Mouse (Mus musculus): ENCODE data around the gene Ankrd24. TPM values are rescaled to one million over a fixed set of nuclear protein-coding genes. Genes with fewer than 3 reads are reported as not detected.
A peak's percentile ranks its signal among the peaks of the same experiment; 100 is the strongest.

Gene Ankrd24
- polyA plus RNA-seq, 1 experiment from 2014 or later: 8.7 TPM

- Histone ChIP-seq H3K4me1 (ENCODE audit: control insufficient read depth, insufficient read depth, low read length) (peaks cover 37% of the 10 kb centered on the region), H3K4me3 (ENCODE audit: low read length) (no peak overlapping the region), H3K27ac (ENCODE audit: low read length) (no peak overlapping the region), H3K9ac (ENCODE audit: low read depth, low read length) (peak overlapping the region; percentile 58), H3K4me2 (ENCODE audit: low read depth, low read length) (no peak overlapping the region), H3K36me3 (ENCODE audit: control insufficient read depth, insufficient read depth, low read length) (no peaks in the 10 kb centered on the region), H3K27me3 (replicated peaks; ENCODE audit: control insufficient read depth, insufficient read depth, low read length) (peaks cover 5% of the 10 kb centered on the region; the same call in 1 of the 2 replicates), H3K9me3 (ENCODE audit: control insufficient read depth, low read length) (no peaks in the 10 kb centered on the region)
- ATAC-seq: no peak
- WGBS: 55% methylated on average over 5 of the region's 5 CpGs
Observed at GRCm38 (mm10) chr10:81595599-81595998, 32.7 kb upstream of the Ankrd24 start.

- Histone ChIP-seq H3K36me3 (ENCODE audit: control insufficient read depth, insufficient read depth, low read length) (no peaks in the 10 kb centered on the region), H3K4me1 (ENCODE audit: control insufficient read depth, insufficient read depth, low read length) (peaks cover 46% of the 10 kb centered on the region), H3K27ac (ENCODE audit: low read length) (peak overlapping the region; percentile 76), H3K4me2 (ENCODE audit: low read depth, low read length) (peak overlapping the region; percentile 48), H3K9ac (ENCODE audit: low read depth, low read length) (peak overlapping the region; percentile 58), H3K4me3 (ENCODE audit: low read length) (peak overlapping the region; percentile 34), H3K27me3 (replicated peaks; ENCODE audit: control insufficient read depth, insufficient read depth, low read length) (peaks cover 5% of the 10 kb centered on the region; the same call in 1 of the 2 replicates), H3K9me3 (ENCODE audit: control insufficient read depth, low read length) (no peaks in the 10 kb centered on the region)
- WGBS: 29% methylated on average over 10 of the region's 10 CpGs
- no peak for ATAC-seq
Observed at GRCm38 (mm10) chr10:81596611-81597010, 31.7 kb upstream of the Ankrd24 start.

DNA sequence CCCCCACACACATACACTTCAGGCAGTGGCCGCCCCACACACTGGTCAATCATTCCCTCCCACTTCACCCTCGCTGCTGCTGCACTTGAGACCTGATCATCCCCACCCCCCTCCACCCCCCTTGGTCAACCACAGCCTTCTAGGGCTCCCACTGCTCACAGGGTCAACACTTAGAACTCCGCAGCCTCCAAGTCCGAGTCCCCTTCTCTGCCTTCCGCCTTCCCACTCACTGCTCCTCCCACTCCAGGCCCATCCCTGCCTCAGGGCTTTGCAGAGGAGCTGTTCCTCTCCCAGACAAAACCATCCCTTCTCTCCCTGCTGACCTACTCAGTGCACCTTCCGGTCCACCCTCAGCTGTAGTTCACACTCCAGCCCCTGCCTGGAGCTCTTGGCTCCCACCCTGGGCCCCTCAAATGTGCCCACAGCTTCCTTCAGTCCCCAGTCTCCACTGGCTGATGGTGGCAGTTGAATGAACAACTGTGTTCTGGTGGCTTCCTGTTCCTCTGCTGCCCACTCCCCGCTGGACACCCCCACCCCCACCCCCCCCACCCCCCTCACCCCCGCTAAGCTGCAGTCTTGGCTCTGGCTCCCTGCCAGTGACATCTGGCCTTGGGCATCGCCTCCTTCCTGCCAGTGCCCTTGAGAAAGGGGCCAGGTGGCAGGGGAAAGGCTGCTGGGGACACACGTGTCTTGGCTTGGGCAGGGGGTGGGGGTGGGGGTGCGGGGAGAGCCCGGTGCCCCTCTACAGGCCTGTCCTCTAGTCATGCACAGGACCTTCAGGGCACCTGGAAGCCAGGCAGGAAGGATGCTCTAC lies 31.0 kb upstream of the Ankrd24 start:
- Histone ChIP-seq H3K4me2 (ENCODE audit: low read depth, low read length) (peak overlapping the region; percentile 48), H3K27me3 (replicated peaks; ENCODE audit: control insufficient read depth, insufficient read depth, low read length) (peaks cover 5% of the 10 kb centered on the region; the same call in 1 of the 2 replicates), H3K4me3 (ENCODE audit: low read length) (peak overlapping the region; percentile 34), H3K9ac (ENCODE audit: low read depth, low read length) (peak overlapping the region; percentile 58), H3K9me3 (ENCODE audit: control insufficient read depth, low read length) (no peaks in the 10 kb centered on the region), H3K27ac (ENCODE audit: low read length) (peak overlapping the region; percentile 76), H3K36me3 (ENCODE audit: control insufficient read depth, insufficient read depth, low read length) (no peaks in the 10 kb centered on the region), H3K4me1 (ENCODE audit: control insufficient read depth, insufficient read depth, low read length) (peaks cover 49% of the 10 kb centered on the region)
- 6% methylated on average over 11 of the region's 12 CpGs for WGBS
- peak; percentile 43 for ATAC-seq

DNA sequence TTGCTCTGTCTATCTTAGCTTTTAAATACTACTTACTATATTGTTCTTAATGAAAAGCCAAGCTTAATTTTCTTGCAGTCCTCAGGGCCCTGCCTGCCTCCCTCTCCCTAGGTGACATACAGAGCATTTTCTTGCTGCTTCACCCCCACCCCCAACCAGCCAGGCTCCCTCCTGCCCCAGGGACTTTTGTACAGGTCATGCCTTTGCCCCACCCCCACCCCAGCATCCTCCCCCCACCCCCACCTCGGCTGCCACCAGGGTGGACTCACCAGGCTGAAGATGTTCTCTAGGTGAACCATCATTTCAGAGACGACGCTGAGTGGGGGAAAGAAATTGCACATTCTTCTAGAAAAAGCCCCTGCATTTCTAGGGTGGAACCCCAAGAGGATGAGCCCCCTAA lies 30.0 kb upstream of the Ankrd24 start:
- Histone ChIP-seq H3K4me2 (ENCODE audit: low read depth, low read length) (no peak overlapping the region), H3K9ac (ENCODE audit: low read depth, low read length) (no peak overlapping the region), H3K27ac (ENCODE audit: low read length) (no peak overlapping the region), H3K4me3 (ENCODE audit: low read length) (no peak overlapping the region), H3K4me1 (ENCODE audit: control insufficient read depth, insufficient read depth, low read length) (peaks cover 54% of the 10 kb centered on the region), H3K36me3 (ENCODE audit: control insufficient read depth, insufficient read depth, low read length) (no peaks in the 10 kb centered on the region), H3K9me3 (ENCODE audit: control insufficient read depth, low read length) (no peaks in the 10 kb centered on the region), H3K27me3 (replicated peaks; ENCODE audit: control insufficient read depth, insufficient read depth, low read length) (peaks cover 5% of the 10 kb centered on the region; the same call in 1 of the 2 replicates)
- no peak for ATAC-seq
- 43% methylated on average over 3 of the region's 3 CpGs for WGBS

GRCm38 (mm10) chr10:81598871-81599270 lies 29.5 kb upstream of the Ankrd24 start:
- Histone ChIP-seq H3K9ac (ENCODE audit: low read depth, low read length) (no peak overlapping the region), H3K9me3 (ENCODE audit: control insufficient read depth, low read length) (no peaks in the 10 kb centered on the region), H3K36me3 (ENCODE audit: control insufficient read depth, insufficient read depth, low read length) (no peaks in the 10 kb centered on the region), H3K27ac (ENCODE audit: low read length) (peak overlapping the region; percentile 12; the same call in 1 of the 2 replicates), H3K4me1 (ENCODE audit: control insufficient read depth, insufficient read depth, low read length) (peaks cover 51% of the 10 kb centered on the region), H3K4me3 (ENCODE audit: low read length) (no peak overlapping the region), H3K27me3 (replicated peaks; ENCODE audit: control insufficient read depth, insufficient read depth, low read length) (0 out of 2 replicates have a peak, but pooled peaks cover 4% of the 10 kb centered on the region), H3K4me2 (ENCODE audit: low read depth, low read length) (no peak overlapping the region)
- 32% methylated on average over 6 of the region's 6 CpGs for WGBS
- ATAC-seq: no peak

DNA sequence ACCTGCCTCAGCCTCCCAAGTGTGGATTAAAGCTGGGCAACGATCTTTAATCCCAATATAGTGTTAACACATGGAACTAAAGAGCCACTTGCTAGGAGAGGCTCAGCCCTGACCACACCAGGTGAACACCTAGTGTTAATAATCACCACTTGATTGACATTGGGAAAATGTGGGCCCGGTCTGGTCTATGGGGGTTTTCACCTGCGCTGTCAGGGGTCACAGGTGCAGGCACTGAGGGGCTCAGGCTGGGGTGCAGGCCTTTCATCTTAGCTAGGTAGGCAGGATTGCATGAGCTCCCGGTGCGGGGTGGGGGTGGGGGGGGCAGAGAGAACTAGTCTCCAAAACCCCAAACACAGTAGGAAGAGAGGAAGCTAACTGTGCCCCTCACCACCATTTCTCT lies 28.7 kb upstream of the Ankrd24 start:
- Histone ChIP-seq H3K27me3 (replicated peaks; ENCODE audit: control insufficient read depth, insufficient read depth, low read length) (no peaks in the 10 kb centered on the region), H3K9me3 (ENCODE audit: control insufficient read depth, low read length) (no peaks in the 10 kb centered on the region), H3K4me1 (ENCODE audit: control insufficient read depth, insufficient read depth, low read length) (peaks cover 52% of the 10 kb centered on the region), H3K4me3 (ENCODE audit: low read length) (no peak overlapping the region), H3K9ac (ENCODE audit: low read depth, low read length) (no peak overlapping the region), H3K36me3 (ENCODE audit: control insufficient read depth, insufficient read depth, low read length) (no peaks in the 10 kb centered on the region), H3K27ac (ENCODE audit: low read length) (no peak overlapping the region), H3K4me2 (ENCODE audit: low read depth, low read length) (no peak overlapping the region)
- WGBS: 67% methylated on average over 5 of the region's 5 CpGs
- no peak for ATAC-seq

- ATAC-seq: no peak
- peaks cover 55% of the 10 kb centered on the region for H3K4me1 ChIP-seq (ENCODE audit: control insufficient read depth, insufficient read depth, low read length)
- no peaks in the 10 kb centered on the region for H3K36me3 ChIP-seq (ENCODE audit: control insufficient read depth, insufficient read depth, low read length)
- H3K27ac ChIP-seq (ENCODE audit: low read length): no peak overlapping the region
- H3K27me3 ChIP-seq (replicated peaks; ENCODE audit: control insufficient read depth, insufficient read depth, low read length): no peaks in the 10 kb centered on the region
- no peaks in the 10 kb centered on the region for H3K9me3 ChIP-seq (ENCODE audit: control insufficient read depth, low read length)
- 54% methylated on average over 10 of the region's 10 CpGs for WGBS
- H3K9ac ChIP-seq (ENCODE audit: low read depth, low read length): no peak overlapping the region
- no peak overlapping the region for H3K4me3 ChIP-seq (ENCODE audit: low read length)
- no peak overlapping the region for H3K4me2 ChIP-seq (ENCODE audit: low read depth, low read length)
Observed at GRCm38 (mm10) chr10:81600096-81600495, 28.2 kb upstream of the Ankrd24 start.

- peak within 1 kb of the TSS; percentile 62 for H3K4me2 ChIP-seq (ENCODE audit: low read depth, low read length)
- H3K9me3 ChIP-seq (ENCODE audit: control insufficient read depth, low read length): no peaks in the 10 kb centered on the region
- no peaks in the 10 kb centered on the region for H3K27me3 ChIP-seq (replicated peaks; ENCODE audit: control insufficient read depth, insufficient read depth, low read length)
- H3K4me1 ChIP-seq (ENCODE audit: control insufficient read depth, insufficient read depth, low read length): peaks cover 50% of the 10 kb centered on the region
- ATAC-seq: peak; percentile 80
- H3K27ac ChIP-seq (ENCODE audit: low read length): peak within 1 kb of the TSS; percentile 52
- H3K9ac ChIP-seq (ENCODE audit: low read depth, low read length): peak within 1 kb of the TSS; percentile 52
- no peaks in the 10 kb centered on the region for H3K36me3 ChIP-seq (ENCODE audit: control insufficient read depth, insufficient read depth, low read length)
- H3K4me3 ChIP-seq (ENCODE audit: low read length): peak within 1 kb of the TSS; percentile 31
- WGBS: under 1% methylated on average over 27 of the region's 28 CpGs
Observed at GRCm38 (mm10) chr10:81600738-81601203, 27.6 kb upstream of the Ankrd24 start, which contains the start of gene Tle6. Gene Tle6, minus strand, starts transcription at chr10:81601073.

GRCm38 (mm10) chr10:81601396-81601905 lies 26.9 kb upstream of the Ankrd24 start:
- Histone ChIP-seq H3K4me2 (ENCODE audit: low read depth, low read length) (peak overlapping the region; percentile 62), H3K9ac (ENCODE audit: low read depth, low read length) (peak overlapping the region; percentile 52), H3K27me3 (replicated peaks; ENCODE audit: control insufficient read depth, insufficient read depth, low read length) (no peaks in the 10 kb centered on the region), H3K4me1 (ENCODE audit: control insufficient read depth, insufficient read depth, low read length) (peaks cover 44% of the 10 kb centered on the region), H3K4me3 (ENCODE audit: low read length) (peak overlapping the region; percentile 27), H3K9me3 (ENCODE audit: control insufficient read depth, low read length) (no peaks in the 10 kb centered on the region), H3K27ac (ENCODE audit: low read length) (peak overlapping the region; percentile 27; the same call in 1 of the 2 replicates), H3K36me3 (ENCODE audit: control insufficient read depth, insufficient read depth, low read length) (no peaks in the 10 kb centered on the region)
- no peak for ATAC-seq
- 34% methylated on average over 7 of the region's 7 CpGs for WGBS
